Mouse (Mus musculus) midbrain, embryonic 14.5 days (tissue): Measurements from ENCODE around the gene Fhad1. TPM values are rescaled to one million over a fixed set of nuclear protein-coding genes. Genes with fewer than 3 reads are reported as not detected.

ENCODE experiments used
- ATAC-seq: fragments of 200-750 bp; cut with Nextera tagmentation; 2 replicates; pipeline ENCODE4 v1.8.0; 2017; ENCODE audit warnings: moderate number of reproducible peaks, moderate library complexity; ENCODE audit not compliant: low FRiP score, low TSS enrichment
- DNase-seq: peaks from one replicate; pipeline ENCODE4 v3.0.0-alpha.2; 2015
- H3K27ac ChIP-seq: fragments of 300-500 bp; sonication (generic); replicated peaks from 2 replicates; pipeline ENCODE4 v1.5.1; 2014; ENCODE audit warnings: mild to moderate bottlenecking, low read depth, low read length, moderate library complexity
- H3K27me3 ChIP-seq: fragments of 300-500 bp; sonication (generic); 2 replicates; pipeline ENCODE4 v1.6.1; 2014; ENCODE audit warnings: low read length, control low read depth, mixed read lengths; ENCODE audit not compliant: control insufficient read depth, insufficient read depth
- H3K36me3 ChIP-seq: fragments of 300-500 bp; sonication (generic); 2 replicates; pipeline ENCODE4 v1.6.1; 2014; ENCODE audit warnings: low read length, control low read depth; ENCODE audit not compliant: control insufficient read depth, insufficient read depth
- H3K4me1 ChIP-seq: fragments of 300-500 bp; sonication (generic); 2 replicates; pipeline ENCODE4 v1.6.1; 2014; ENCODE audit warnings: mild to moderate bottlenecking, antibody characterized with exemption, low read length, control low read depth; ENCODE audit not compliant: control insufficient read depth, insufficient read depth
- H3K4me2 ChIP-seq: fragments of 300-500 bp; sonication (generic); 2 replicates; pipeline ENCODE4 v1.6.1; 2014; ENCODE audit warnings: mild to moderate bottlenecking, low read length, moderate library complexity
- H3K4me3 ChIP-seq: fragments of 300-500 bp; sonication (generic); replicated peaks from 2 replicates; pipeline ENCODE4 v1.5.1; 2014; ENCODE audit warnings: low read depth, low read length
- H3K9ac ChIP-seq: fragments of 300-500 bp; sonication (generic); replicated peaks from 2 replicates; pipeline ENCODE4 v1.6.1; 2014; ENCODE audit warnings: mild to moderate bottlenecking, low read length, moderate library complexity
- H3K9me3 ChIP-seq: fragments of 300-500 bp; sonication (generic); 2 replicates; pipeline ENCODE4 v1.6.1; 2016; ENCODE audit warnings: low read length, control low read depth, mixed read lengths; ENCODE audit not compliant: control insufficient read depth
- WGBS: fragments of 180-500 bp; shearing (Covaris S2); extraction: QIAGEN DNeasy Blood & Tissue Kit; methylation state at CpG from one replicate; pipeline ENCODE4 v1.1.7; 2014; 5-methylcytosine and 5-hydroxymethylcytosine counted together
- polyA plus RNA-seq: library from polyadenylated mRNA; unstranded; fragments of >200 nt; fragmentation: Nextera tagmentation; extraction: Ambion mirVana; gene quantifications from 2 replicates; pipeline ENCODE4 v1.2.1, GENCODE M21; 2014

The Fhad1 gene
- polyA plus RNA-seq, 1 experiment from 2014 or later, result 2.4 TPM

- Histone ChIP-seq H3K4me2 (no peak overlapping the region), H3K27ac (no peak overlapping the region), H3K9me3 (no peaks in the 10 kb centered on the region), H3K36me3 (peaks cover 16% of the 10 kb centered on the region), H3K4me3 (no peak overlapping the region), H3K9ac (no peak overlapping the region), H3K4me1 (peaks cover 16% of the 10 kb centered on the region), H3K27me3 (no peaks in the 10 kb centered on the region)
- DNase-seq (no peak), ATAC-seq (no peak)
- WGBS, result 95% methylated on average over 5 of the region's 5 CpGs
Observed at GRCm38 (mm10) chr4:141865006-141865405, 149.9 kb downstream of the Fhad1 start.

GRCm38 (mm10) chr4:141864506-141864905 lies 150.4 kb downstream of the Fhad1 start:
- H3K36me3 ChIP-seq, result peaks cover 21% of the 10 kb centered on the region
- no peaks in the 10 kb centered on the region for H3K27me3 ChIP-seq
- no peaks in the 10 kb centered on the region for H3K9me3 ChIP-seq
- peaks cover 12% of the 10 kb centered on the region for H3K4me1 ChIP-seq
- no peak overlapping the region for H3K4me3 ChIP-seq
- DNase-seq, result no peak
- no peak overlapping the region for H3K4me2 ChIP-seq
- H3K9ac ChIP-seq, result no peak overlapping the region
- H3K27ac ChIP-seq, result no peak overlapping the region
- WGBS, result 96% methylated on average over 8 of the region's 8 CpGs
- ATAC-seq, result no peak

- 92% methylated on average over 7 of the region's 7 CpGs for WGBS
- no peak for ATAC-seq
- H3K4me2 ChIP-seq, result no peak overlapping the region
- no peak overlapping the region for H3K27ac ChIP-seq
- peaks cover 9% of the 10 kb centered on the region for H3K4me1 ChIP-seq
- H3K4me3 ChIP-seq, result no peak overlapping the region
- no peaks in the 10 kb centered on the region for H3K9me3 ChIP-seq
- no peaks in the 10 kb centered on the region for H3K27me3 ChIP-seq
- no peak overlapping the region for H3K9ac ChIP-seq
- H3K36me3 ChIP-seq, result peaks cover 27% of the 10 kb centered on the region
- DNase-seq, result no peak
Observed at GRCm38 (mm10) chr4:141863726-141864280, 151.1 kb downstream of the Fhad1 start.

GRCm38 (mm10) chr4:141862867-141863266 lies 152.0 kb downstream of the Fhad1 start:
- no peak overlapping the region for H3K4me2 ChIP-seq
- 82% methylated on average over 5 of the region's 5 CpGs for WGBS
- H3K27me3 ChIP-seq, result no peaks in the 10 kb centered on the region
- peaks cover 8% of the 10 kb centered on the region for H3K4me1 ChIP-seq
- no peaks in the 10 kb centered on the region for H3K9me3 ChIP-seq
- H3K36me3 ChIP-seq, result peaks cover 30% of the 10 kb centered on the region
- H3K4me3 ChIP-seq, result no peak overlapping the region
- no peak for ATAC-seq
- H3K9ac ChIP-seq, result no peak overlapping the region
- no peak overlapping the region for H3K27ac ChIP-seq
- no peak for DNase-seq

GRCm38 (mm10) chr4:141861591-141862295 lies 153.1 kb downstream of the Fhad1 start:
- Histone ChIP-seq H3K36me3 (peaks cover 30% of the 10 kb centered on the region), H3K4me2 (no peak overlapping the region), H3K9ac (no peak overlapping the region), H3K4me1 (no peaks in the 10 kb centered on the region; the same call in 1 of the 2 replicates), H3K4me3 (no peak overlapping the region), H3K27ac (no peak overlapping the region), H3K27me3 (no peaks in the 10 kb centered on the region), H3K9me3 (no peaks in the 10 kb centered on the region)
- 92% methylated on average over 17 of the region's 17 CpGs for WGBS
- no peak for DNase-seq
- ATAC-seq, result no peak

- DNase-seq, result no peak
- H3K4me3 ChIP-seq, result no peak overlapping the region
- H3K27me3 ChIP-seq, result no peaks in the 10 kb centered on the region
- ATAC-seq, result no peak
- no peak overlapping the region for H3K9ac ChIP-seq
- WGBS, result 70% methylated on average over 19 of the region's 19 CpGs
- no peak overlapping the region for H3K4me2 ChIP-seq
- no peak overlapping the region for H3K27ac ChIP-seq
- H3K4me1 ChIP-seq, result no peaks in the 10 kb centered on the region
- H3K36me3 ChIP-seq, result peaks cover 30% of the 10 kb centered on the region
- H3K9me3 ChIP-seq, result no peaks in the 10 kb centered on the region
Observed at GRCm38 (mm10) chr4:141860246-141860841, 154.5 kb downstream of the Fhad1 start.

GRCm38 (mm10) chr4:141859351-141859750 lies 155.5 kb downstream of the Fhad1 start:
- Histone ChIP-seq H3K4me2 (no peak overlapping the region), H3K27ac (no peak overlapping the region), H3K4me3 (no peak overlapping the region), H3K9ac (no peak overlapping the region), H3K9me3 (no peaks in the 10 kb centered on the region), H3K36me3 (peaks cover 30% of the 10 kb centered on the region), H3K4me1 (no peaks in the 10 kb centered on the region), H3K27me3 (no peaks in the 10 kb centered on the region)
- no peak for ATAC-seq
- DNase-seq, result no peak
- WGBS, result 93% methylated on average over 14 of the region's 14 CpGs

GRCm38 (mm10) chr4:141858501-141858900 lies 156.4 kb downstream of the Fhad1 start:
- ATAC-seq, result no peak
- DNase-seq, result no peak
- no peaks in the 10 kb centered on the region for H3K27me3 ChIP-seq
- H3K27ac ChIP-seq, result no peak overlapping the region
- 93% methylated on average over 20 of the region's 20 CpGs for WGBS
- H3K9me3 ChIP-seq, result no peaks in the 10 kb centered on the region
- no peaks in the 10 kb centered on the region for H3K4me1 ChIP-seq
- H3K36me3 ChIP-seq, result peaks cover 30% of the 10 kb centered on the region
- no peak overlapping the region for H3K4me2 ChIP-seq
- H3K4me3 ChIP-seq, result no peak overlapping the region
- no peak overlapping the region for H3K9ac ChIP-seq
